Mouse (Mus musculus): Measurements from ENCODE around the gene Dennd5a. TPM values are rescaled to one million over a fixed set of nuclear protein-coding genes. Genes with fewer than 3 reads are reported as not detected.
"Not testable (repeated sequence)": the region's sequence is repeated elsewhere in the genome, so short reads cannot be mapped to it uniquely, and the experiment has no call there.

The Dennd5a gene
- total and polyA plus RNA-seq, 2 experiments: 24.1 to 26.2 TPM

DNA sequence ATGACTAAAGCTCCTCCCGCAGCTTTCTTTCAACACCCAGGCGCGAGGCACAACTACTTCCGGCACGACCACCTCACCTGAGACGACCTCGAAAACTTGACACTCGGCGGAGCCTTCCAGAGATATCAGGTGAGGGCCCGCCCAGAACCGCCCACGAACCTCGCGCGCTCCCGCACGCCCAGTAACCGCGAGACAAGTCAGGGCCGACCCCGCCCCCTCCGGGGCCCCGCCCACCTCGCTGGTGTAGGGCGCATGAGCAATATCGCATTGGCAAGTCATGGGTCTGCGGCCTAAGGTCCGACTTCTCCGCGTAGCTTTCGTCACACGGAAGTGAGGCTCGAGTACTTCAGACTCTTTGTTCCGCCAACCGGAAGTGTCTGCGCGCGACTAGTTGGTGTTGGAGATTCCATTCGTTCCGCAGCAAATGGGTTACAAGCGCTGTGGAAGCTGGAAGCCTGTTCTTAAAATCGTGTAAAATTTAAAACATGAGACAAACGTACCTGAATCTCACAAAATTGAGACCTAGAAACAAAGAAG is 25.9 kb upstream of the Dennd5a start:
- Histone ChIP-seq H3K9ac (ENCODE audit: low read depth, low read length) (peak overlapping the region; percentile 78), H3K27ac (replicated peaks; ENCODE audit: insufficient read depth, low read depth, low read length) (peak overlapping the region; percentile 82), H3K79me2 (ENCODE audit: control insufficient read depth, insufficient read depth, low read length) (no peaks in the 10 kb centered on the region; the same call in 1 of the 2 replicates), H3K4me1 (ENCODE audit: control insufficient read depth, insufficient read depth, low read length) (peaks cover 9% of the 10 kb centered on the region), H3K27me3 (ENCODE audit: control insufficient read depth, insufficient read depth, low read length) (no peaks in the 10 kb centered on the region), H3K4me3 (ENCODE audit: insufficient read depth, low read depth, low read length) (peak overlapping the region; percentile 76), H3K36me3 (ENCODE audit: control insufficient read depth, insufficient read depth, low read length) (peaks cover 17% of the 10 kb centered on the region)
- TF ChIP-seq CTCF (IDR thresholded peaks at IDR 0.05; ENCODE audit: low read depth, low read length): no peak
- peak; percentile 76; the same call in 1 of the 2 replicates for TF ChIP-seq POLR2A (IDR thresholded peaks at IDR 0.05; ENCODE audit: extremely low read depth, insufficient read depth, low read length)
- WGBS: under 1% methylated on average over 43 of the region's 43 CpGs
- DNase-seq (ENCODE audit: extremely low read depth, low read depth, low spot score): peak; percentile 98

DNA sequence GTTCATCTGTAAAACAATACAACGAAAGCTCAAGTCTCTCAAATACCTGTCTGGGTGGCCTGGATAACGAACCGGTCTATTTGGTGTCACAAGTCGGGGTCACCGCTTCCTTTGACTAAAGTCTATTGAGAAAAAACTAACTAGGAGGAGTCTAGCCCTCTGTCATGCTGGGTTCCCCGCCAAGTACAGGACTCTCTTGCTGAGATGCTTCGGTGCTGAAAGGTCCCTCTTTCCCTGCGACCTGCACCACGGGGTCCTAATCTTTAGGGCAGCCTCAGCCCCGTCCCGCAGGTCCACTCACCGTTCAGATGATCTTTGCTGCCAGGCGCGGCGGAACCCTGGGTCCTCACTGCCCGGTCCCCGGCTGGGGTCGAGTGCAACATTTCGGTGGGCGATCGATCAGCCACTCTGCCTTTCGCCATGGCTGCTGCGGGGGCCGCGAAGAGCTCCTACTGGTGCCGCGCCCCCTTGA is 25.4 kb upstream of the Dennd5a start:
- Histone ChIP-seq H3K9ac (ENCODE audit: low read depth, low read length) (peak overlapping the region; percentile 78), H3K79me2 (ENCODE audit: control insufficient read depth, insufficient read depth, low read length) (no peaks in the 10 kb centered on the region; the same call in 1 of the 2 replicates), H3K36me3 (ENCODE audit: control insufficient read depth, insufficient read depth, low read length) (peaks cover 18% of the 10 kb centered on the region), H3K4me3 (ENCODE audit: insufficient read depth, low read depth, low read length) (peak overlapping the region; percentile 76), H3K4me1 (ENCODE audit: control insufficient read depth, insufficient read depth, low read length) (peaks cover 9% of the 10 kb centered on the region), H3K27me3 (ENCODE audit: control insufficient read depth, insufficient read depth, low read length) (no peaks in the 10 kb centered on the region), H3K27ac (replicated peaks; ENCODE audit: insufficient read depth, low read depth, low read length) (peak overlapping the region; percentile 82)
- peak; percentile 78 for DNase-seq (ENCODE audit: extremely low read depth, low read depth, low spot score)
- WGBS: 0% methylated on average over 27 of the region's 27 CpGs
- TF ChIP-seq CTCF (IDR thresholded peaks at IDR 0.05; ENCODE audit: low read depth, low read length): no peak
- TF ChIP-seq POLR2A (IDR thresholded peaks at IDR 0.05; ENCODE audit: extremely low read depth, insufficient read depth, low read length): no peak

DNA sequence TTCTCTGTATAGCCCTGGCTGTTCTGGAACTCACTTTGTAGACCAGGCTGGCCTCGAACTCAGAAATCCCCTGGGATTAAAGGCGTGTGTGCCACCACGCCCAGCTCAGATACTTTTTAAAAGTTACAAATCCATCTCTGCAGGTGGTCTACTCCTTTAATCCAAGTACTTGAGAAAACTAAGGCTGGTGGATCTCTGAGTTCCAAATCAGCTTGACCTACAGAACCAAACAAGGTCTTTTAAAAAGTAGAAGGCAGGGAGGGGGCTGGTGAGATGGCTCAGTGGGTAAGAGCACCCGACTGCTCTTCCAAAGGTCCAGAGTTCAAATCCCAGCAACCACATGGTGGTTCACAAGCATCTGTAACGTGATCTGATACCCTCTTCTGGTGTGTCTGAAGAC is 24.3 kb upstream of the Dennd5a start:
- not testable (repeated sequence) for H3K27me3 ChIP-seq (ENCODE audit: control insufficient read depth, insufficient read depth, low read length); DNase-seq (ENCODE audit: extremely low read depth, low read depth, low spot score); H3K9ac ChIP-seq (ENCODE audit: low read depth, low read length); H3K4me3 ChIP-seq (ENCODE audit: insufficient read depth, low read depth, low read length); H3K79me2 ChIP-seq (ENCODE audit: control insufficient read depth, insufficient read depth, low read length); H3K4me1 ChIP-seq (ENCODE audit: control insufficient read depth, insufficient read depth, low read length); H3K27ac ChIP-seq (replicated peaks; ENCODE audit: insufficient read depth, low read depth, low read length)
- 56% methylated on average over 5 of the region's 5 CpGs for WGBS
- peaks cover 29% of the 10 kb centered on the region for H3K36me3 ChIP-seq (ENCODE audit: control insufficient read depth, insufficient read depth, low read length)

DNA sequence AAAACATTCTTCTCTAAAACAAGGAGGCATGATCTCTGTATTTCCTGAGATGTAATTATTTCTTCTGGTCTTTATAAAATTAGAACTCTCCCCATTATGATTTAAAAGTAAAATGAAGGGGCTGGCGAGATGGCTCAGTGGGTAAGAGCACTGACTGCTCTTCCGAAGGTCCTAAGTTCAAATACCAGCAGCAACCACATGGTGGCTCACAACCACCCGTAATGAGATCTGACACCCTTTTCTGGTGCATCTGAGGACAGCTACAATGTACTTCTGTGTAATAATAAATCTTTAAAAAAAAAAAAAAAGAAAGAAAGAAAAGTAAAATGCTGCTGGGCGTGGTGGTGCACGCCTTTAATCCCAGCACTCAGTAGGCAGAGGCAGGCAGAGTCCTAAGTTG is 16.9 kb upstream of the Dennd5a start:
- not testable (repeated sequence) for H3K4me1 ChIP-seq (ENCODE audit: control insufficient read depth, insufficient read depth, low read length); H3K27ac ChIP-seq (replicated peaks; ENCODE audit: insufficient read depth, low read depth, low read length); DNase-seq (ENCODE audit: extremely low read depth, low read depth, low spot score); H3K27me3 ChIP-seq (ENCODE audit: control insufficient read depth, insufficient read depth, low read length); H3K4me3 ChIP-seq (ENCODE audit: insufficient read depth, low read depth, low read length); H3K9ac ChIP-seq (ENCODE audit: low read depth, low read length); H3K79me2 ChIP-seq (ENCODE audit: control insufficient read depth, insufficient read depth, low read length)
- H3K36me3 ChIP-seq (ENCODE audit: control insufficient read depth, insufficient read depth, low read length): peaks cover 66% of the 10 kb centered on the region
- 70% methylated on average over 5 of the region's 5 CpGs for WGBS

DNA sequence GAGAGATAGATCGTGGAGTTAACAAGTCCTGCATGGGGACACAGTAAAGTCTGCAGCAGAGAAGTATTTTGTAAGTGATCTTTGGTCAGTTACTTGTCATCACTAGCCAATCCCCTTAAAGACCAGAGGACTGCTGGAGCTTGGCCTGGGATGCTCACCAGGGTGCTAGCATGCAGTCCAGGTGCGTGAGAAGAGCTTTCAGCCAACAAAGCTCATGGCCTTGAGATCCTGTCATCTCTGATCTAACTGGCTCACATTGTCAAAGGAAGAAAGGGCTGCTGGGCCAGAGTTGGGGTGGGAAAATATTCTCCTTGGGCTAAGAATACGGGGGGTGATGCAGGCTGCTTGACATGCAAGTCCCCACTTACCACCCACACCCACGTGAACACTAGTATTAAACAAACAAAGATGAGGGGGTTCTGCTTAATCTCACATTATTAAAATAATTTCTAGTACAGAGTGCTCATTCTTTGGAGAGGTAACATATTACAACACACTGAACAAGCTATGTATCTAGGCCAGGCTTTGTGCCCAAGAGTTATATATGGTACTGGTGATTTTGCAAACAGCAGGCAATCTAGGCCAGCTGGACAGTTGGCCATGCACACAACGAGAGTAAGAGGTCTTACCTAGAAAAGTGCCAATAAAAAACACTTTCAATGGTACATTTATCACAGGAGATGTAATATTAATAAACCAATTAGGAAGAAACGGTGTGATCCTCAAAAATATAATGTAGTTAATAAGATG is 15.9 kb upstream of the Dennd5a start:
- Histone ChIP-seq H3K36me3 (ENCODE audit: control insufficient read depth, insufficient read depth, low read length) (peaks cover 59% of the 10 kb centered on the region), H3K27ac (replicated peaks; ENCODE audit: insufficient read depth, low read depth, low read length) (no peak overlapping the region), H3K27me3 (ENCODE audit: control insufficient read depth, insufficient read depth, low read length) (no peaks in the 10 kb centered on the region), H3K4me1 (ENCODE audit: control insufficient read depth, insufficient read depth, low read length) (no peaks in the 10 kb centered on the region), H3K4me3 (ENCODE audit: insufficient read depth, low read depth, low read length) (no peak overlapping the region), H3K79me2 (ENCODE audit: control insufficient read depth, insufficient read depth, low read length) (no peaks in the 10 kb centered on the region), H3K9ac (ENCODE audit: low read depth, low read length) (no peak overlapping the region)
- no peak for TF ChIP-seq CTCF (IDR thresholded peaks at IDR 0.05; ENCODE audit: low read depth, low read length)
- TF ChIP-seq POLR2A (IDR thresholded peaks at IDR 0.05; ENCODE audit: extremely low read depth, insufficient read depth, low read length): no peak
- 64% methylated on average over 6 of the region's 6 CpGs for WGBS
- DNase-seq (ENCODE audit: extremely low read depth, low read depth, low spot score): no peak

DNA sequence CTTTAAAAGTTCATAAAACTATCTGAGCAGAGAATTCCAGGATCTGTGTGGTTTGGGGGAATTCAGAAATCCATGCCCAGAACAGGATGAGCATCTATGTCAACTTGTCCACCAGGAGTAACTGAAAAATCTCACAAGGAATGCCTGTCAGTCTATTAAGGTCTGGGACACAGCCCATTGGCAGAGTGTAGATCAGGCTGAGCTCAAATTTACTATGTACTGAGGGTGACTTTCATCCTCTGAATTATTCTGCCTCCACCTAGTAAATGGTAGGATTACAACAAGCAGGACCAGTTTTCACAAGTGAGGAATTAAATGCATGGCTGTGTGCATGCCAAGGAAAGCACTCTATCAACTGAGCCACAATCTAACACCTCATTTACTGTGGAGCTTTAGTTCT is 9.3 kb upstream of the Dennd5a start:
- TF ChIP-seq POLR2A (IDR thresholded peaks at IDR 0.05; ENCODE audit: extremely low read depth, insufficient read depth, low read length): no peak
- no peak for TF ChIP-seq CTCF (IDR thresholded peaks at IDR 0.05; ENCODE audit: low read depth, low read length)
- H3K27ac ChIP-seq (replicated peaks; ENCODE audit: insufficient read depth, low read depth, low read length): no peak overlapping the region
- H3K79me2 ChIP-seq (ENCODE audit: control insufficient read depth, insufficient read depth, low read length): no peaks in the 10 kb centered on the region
- H3K36me3 ChIP-seq (ENCODE audit: control insufficient read depth, insufficient read depth, low read length): peaks cover 8% of the 10 kb centered on the region
- H3K4me1 ChIP-seq (ENCODE audit: control insufficient read depth, insufficient read depth, low read length): 0 out of 2 replicates have a peak, but pooled peaks cover 2% of the 10 kb centered on the region
- H3K9ac ChIP-seq (ENCODE audit: low read depth, low read length): no peak overlapping the region
- no peak for DNase-seq (ENCODE audit: extremely low read depth, low read depth, low spot score)
- no peak overlapping the region for H3K4me3 ChIP-seq (ENCODE audit: insufficient read depth, low read depth, low read length)
- H3K27me3 ChIP-seq (ENCODE audit: control insufficient read depth, insufficient read depth, low read length): no peaks in the 10 kb centered on the region

Data from liver, adult 2 months (tissue).